8 mouse cellular contexts compared by ENCODE assay signal in genomic region chr2:84650464-84651195, GRCm38 (mm10). TPM values are rescaled to one million over a fixed set of nuclear protein-coding genes. Genes with fewer than 3 reads are reported as not detected.
DNase-seq lines count a peak whose midpoint lies in the region; ATAC-seq and TF ChIP-seq lines count a peak whose summit lies in the region.

Gene Ctnnd1 (minus strand): TSS chr2:84650765.

- peaks cover 53% of the 10 kb centered on the region for H3K79me2 ChIP-seq in C2C12 (ENCODE audit: control insufficient read depth, insufficient read depth)

- no peaks in the 10 kb centered on the region for H3K27me3 ChIP-seq in C2C12 (ENCODE audit: control insufficient read depth, insufficient read depth, insufficient read length)
- no peaks in the 10 kb centered on the region for H3K27me3 ChIP-seq in limb, embryonic 13.5 days
- no peaks in the 10 kb centered on the region for H3K27me3 ChIP-seq in midbrain, embryonic 15.5 days (replicated peaks)

- no peak for TF ChIP-seq CTCF in C2C12 (IDR thresholded peaks at IDR 0.05; ENCODE audit: control insufficient read depth, insufficient read depth, insufficient read length)
- TF ChIP-seq CTCF in embryonic fibroblast, embryonic 13.5 days (IDR thresholded peaks at IDR 0.05; ENCODE audit: borderline replicate concordance, insufficient read depth, low read length) = no peak

- WGBS in limb, embryonic 13.5 days = 0% methylated on average over 15 of the region's 15 CpGs
- under 1% methylated on average over 15 of the region's 15 CpGs for WGBS in midbrain, embryonic 15.5 days

- peak; percentile 96 for TF ChIP-seq POLR2A in embryonic fibroblast, embryonic 13.5 days (IDR thresholded peaks at IDR 0.05; ENCODE audit: low read depth, low read length)

- ATAC-seq in limb, embryonic 13.5 days (ENCODE audit: low FRiP score, low read depth) = peak; percentile 98
- ATAC-seq in midbrain, embryonic 15.5 days (replicated peaks) = peak; percentile 98

- no peaks in the 10 kb centered on the region for H3K9me3 ChIP-seq in limb, embryonic 13.5 days
- no peaks in the 10 kb centered on the region for H3K9me3 ChIP-seq in midbrain, embryonic 15.5 days

- peaks cover 3% of the 10 kb centered on the region; the same call in 1 of the 2 replicates for H3K4me1 ChIP-seq in embryonic fibroblast, embryonic 13.5 days (ENCODE audit: control insufficient read depth, insufficient read depth, low read length)
- peaks cover 18% of the 10 kb centered on the region for H3K4me1 ChIP-seq in limb, embryonic 13.5 days
- H3K4me1 ChIP-seq in midbrain, embryonic 15.5 days = peaks cover 23% of the 10 kb centered on the region

- H3K9ac ChIP-seq in limb, embryonic 13.5 days = peak within 1 kb of the TSS; percentile 84
- peak within 1 kb of the TSS; percentile 81 for H3K9ac ChIP-seq in midbrain, embryonic 15.5 days

- H3K27ac ChIP-seq in embryonic fibroblast, embryonic 13.5 days (ENCODE audit: insufficient read depth, low read length) = peak within 1 kb of the TSS; percentile 99
- peak within 1 kb of the TSS; percentile 94 for H3K27ac ChIP-seq in limb, embryonic 13.5 days
- H3K27ac ChIP-seq in midbrain, embryonic 15.5 days = peak within 1 kb of the TSS; percentile 95

- H3K4me2 ChIP-seq in limb, embryonic 13.5 days (replicated peaks) = peak within 1 kb of the TSS; percentile 76
- H3K4me2 ChIP-seq in midbrain, embryonic 15.5 days = peak within 1 kb of the TSS; percentile 76

- peak within 1 kb of the TSS; percentile 84 for H3K4me3 ChIP-seq in C2C12 (ENCODE audit: insufficient read depth, poor library complexity, severe bottlenecking)
- peak within 1 kb of the TSS; percentile 85 for H3K4me3 ChIP-seq in embryonic fibroblast, embryonic 13.5 days (ENCODE audit: insufficient read depth, low read length)
- H3K4me3 ChIP-seq in limb, embryonic 13.5 days = peak within 1 kb of the TSS; percentile 62
- peak within 1 kb of the TSS; percentile 76 for H3K4me3 ChIP-seq in midbrain, embryonic 15.5 days

- peak within 1 kb of the TSS; percentile 80 for H3ac ChIP-seq in C2C12 (ENCODE audit: control insufficient read depth, insufficient read length, low read depth)

- DNase-seq in brain, adult 2 months (ENCODE audit: low read depth, low spot score) = peak; percentile 99
- DNase-seq in heart, adult 8-10 months (ENCODE audit: low spot score) = peak; percentile 94
- peak; percentile 94 for DNase-seq in kidney, adult 9 months
- DNase-seq in telencephalon, adult 2 months (ENCODE audit: low read depth, low spot score) = peak; percentile 97

- H3K36me3 ChIP-seq in C2C12 (ENCODE audit: control insufficient read depth, insufficient read depth) = peaks cover 12% of the 10 kb centered on the region
- H3K36me3 ChIP-seq in limb, embryonic 13.5 days = no peaks in the 10 kb centered on the region
- H3K36me3 ChIP-seq in midbrain, embryonic 15.5 days (replicated peaks) = no peaks in the 10 kb centered on the region

- H3K79me3 ChIP-seq in C2C12 (ENCODE audit: low read depth) = peaks cover 47% of the 10 kb centered on the region

TF ChIP-seq in C2C12, 6 proteins besides CTCF, POLR2A, EP300 and RAD21:
- no peak for TF ChIP-seq MAX (IDR thresholded peaks at IDR 0.05)
- TF ChIP-seq USF1 (IDR thresholded peaks at IDR 0.05; ENCODE audit: low read depth) = no peak
- TF ChIP-seq MYOG (IDR thresholded peaks at IDR 0.05; ENCODE audit: control insufficient read depth, extremely low read depth, insufficient read length) = no peak
- no peak for TF ChIP-seq MYOD1 (IDR thresholded peaks at IDR 0.05; ENCODE audit: control insufficient read depth, insufficient read length, low read depth)
- no peak for TF ChIP-seq FOSL1 (IDR thresholded peaks at IDR 0.05; ENCODE audit: insufficient read depth, low read length, poor library complexity, severe bottlenecking)
- no peak for TF ChIP-seq CEBPB (IDR thresholded peaks at IDR 0.05; ENCODE audit: low read depth)

RNA-seq across cellular contexts. Expression of gene Ctnnd1, which starts in this region (rescaled TPM):
- 79.9 TPM for polyA plus RNA-seq in C2C12 (2012; fragmentation: generic; extraction: Trizol)
- polyA plus RNA-seq in embryonic fibroblast, embryonic 13.5 days (2011; ENCODE audit: insufficient read length, low read depth, missing spikeins) = 231 and 306 TPM in 2 replicates
- 10 to 100 TPM; 47.1 to 62.3 (median 51.3) TPM for total RNA-seq in heart, adult 8-10 months (2022)
- polyA plus RNA-seq in limb, embryonic 13.5 days (2015; fragmentation: Nextera tagmentation; extraction: Ambion mirVana) = 42.7 and 45.7 TPM in 2 replicates
- polyA plus RNA-seq in midbrain, embryonic 15.5 days (2015; fragmentation: Nextera tagmentation; extraction: Ambion mirVana) = 31.3 and 34.2 TPM in 2 replicates

Comparison
In these comparisons a context has a peak if more than half of its experiments do, and no peak if none do; other contexts are left out.
1. Peak in every context shown above with its lines: DNase-seq, ATAC-seq, H3K4me3 ChIP-seq and H3K27ac ChIP-seq.